Mouse (Mus musculus): ENCODE results near the gene Dctn3. TPM values are rescaled to one million over a fixed set of nuclear protein-coding genes. Genes with fewer than 3 reads are reported as not detected.

Dctn3 gene
- polyA plus RNA-seq, 1 experiment from 2014 or later, result 149 TPM

- peak overlapping the region; percentile 49 for H3K9ac ChIP-seq (replicated peaks; ENCODE audit: low read length)
- peak; percentile 69 for ATAC-seq (ENCODE audit: low FRiP score, low TSS enrichment)
- H3K27ac ChIP-seq (ENCODE audit: low read length), result peak overlapping the region; percentile 87
- peaks cover 54% of the 10 kb centered on the region for H3K4me1 ChIP-seq (ENCODE audit: insufficient read depth, low read length)
- 4% methylated on average over 6 of the region's 8 CpGs for WGBS
- H3K27me3 ChIP-seq (ENCODE audit: insufficient read depth, low read length), result 0 out of 2 replicates have a peak, but pooled peaks cover 6% of the 10 kb centered on the region
- H3K4me3 ChIP-seq (ENCODE audit: low read length), result no peak overlapping the region
- no peaks in the 10 kb centered on the region for H3K36me3 ChIP-seq (ENCODE audit: insufficient read depth, low read length)
- H3K4me2 ChIP-seq (replicated peaks; ENCODE audit: low read depth, low read length), result peak overlapping the region; percentile 25
- no peaks in the 10 kb centered on the region for H3K9me3 ChIP-seq (ENCODE audit: low read length)
Measured at GRCm38 (mm10) chr4:41665009-41665675, 57.8 kb downstream of the Dctn3 start.

Other genes with a start within 250 kb of the Dctn3 start
- gene AI464131, start 220.1 kb downstream of the Dctn3 start, polyA plus RNA-seq (2015; fragmentation: Nextera tagmentation; extraction: Ambion mirVana), result 9.3 and 9.5 TPM in 2 replicates
- gene 1110017D15Rik, start 205.8 kb downstream of the Dctn3 start, polyA plus RNA-seq (2015; fragmentation: Nextera tagmentation; extraction: Ambion mirVana), result 0.37 and 0.57 TPM in 2 replicates
- gene Fam219a, start 153.6 kb downstream of the Dctn3 start, polyA plus RNA-seq (2015; fragmentation: Nextera tagmentation; extraction: Ambion mirVana), result 1.9 and 2.2 TPM in 2 replicates
- 1.2 and 1.7 TPM in 2 replicates for gene Dnaic1, start 153.4 kb downstream of the Dctn3 start, polyA plus RNA-seq (2015; fragmentation: Nextera tagmentation; extraction: Ambion mirVana)
- gene Enho, start 82.8 kb downstream of the Dctn3 start, polyA plus RNA-seq (2015; fragmentation: Nextera tagmentation; extraction: Ambion mirVana), result 18.9 and 23.5 TPM in 2 replicates
- gene Cntfr, start 26.1 kb downstream of the Dctn3 start, polyA plus RNA-seq (2015; fragmentation: Nextera tagmentation; extraction: Ambion mirVana), result 18.8 and 22.8 TPM in 2 replicates
- gene Il11ra1, start 23.2 kb downstream of the Dctn3 start, polyA plus RNA-seq (2015; fragmentation: Nextera tagmentation; extraction: Ambion mirVana), result 168 and 184 TPM in 2 replicates
- gene Rpp25l, start 9.6 kb downstream of the Dctn3 start, polyA plus RNA-seq (2015; fragmentation: Nextera tagmentation; extraction: Ambion mirVana), result 76.0 and 84.9 TPM in 2 replicates
- gene Arid3c, start 8.0 kb upstream of the Dctn3 start, polyA plus RNA-seq (2015; fragmentation: Nextera tagmentation; extraction: Ambion mirVana), result not detected in 2 replicates
- 61.9 and 65.5 TPM in 2 replicates for gene Galt, start 32.1 kb upstream of the Dctn3 start, polyA plus RNA-seq (2015; fragmentation: Nextera tagmentation; extraction: Ambion mirVana)
- gene Sigmar1, start 33.0 kb upstream of the Dctn3 start, polyA plus RNA-seq (2015; fragmentation: Nextera tagmentation; extraction: Ambion mirVana), result 98.2 and 100 TPM in 2 replicates
- 36.3 and 38.5 TPM in 2 replicates for gene Ccl27a, start 51.1 kb upstream of the Dctn3 start, polyA plus RNA-seq (2015; fragmentation: Nextera tagmentation; extraction: Ambion mirVana)
- 33.3 and 35.4 TPM in 2 replicates for gene Gm21541, start 180.4 kb upstream of the Dctn3 start, polyA plus RNA-seq (2015; fragmentation: Nextera tagmentation; extraction: Ambion mirVana)
- gene Gm20878, start 218.4 kb upstream of the Dctn3 start, polyA plus RNA-seq (2015; fragmentation: Nextera tagmentation; extraction: Ambion mirVana), result 2.0 and 2.2 TPM in 2 replicates
- gene Fam205a4, start 242.9 kb upstream of the Dctn3 start, polyA plus RNA-seq (2015; fragmentation: Nextera tagmentation; extraction: Ambion mirVana), result 0.30 and 0.34 TPM in 2 replicates

Data from kidney, embryonic 16.5 days (tissue).